Mouse (Mus musculus): ENCODE results near the gene Kif6.

Kif6 gene

GRCm38 (mm10) chr17:49792946-49793345 is 178.0 kb downstream of the Kif6 start:
- DNase-seq, result no peak

GRCm38 (mm10) chr17:49793965-49794364 is 179.0 kb downstream of the Kif6 start:
- no peak for DNase-seq

GRCm38 (mm10) chr17:49795241-49795640 is 180.3 kb downstream of the Kif6 start:
- DNase-seq, result no peak

- DNase-seq, result no peak
These were observed 181.2 kb downstream of the Kif6 start for GRCm38 (mm10) chr17:49796116-49796515.

- DNase-seq, result no peak
These were observed 184.2 kb downstream of the Kif6 start for GRCm38 (mm10) chr17:49799168-49799567.

- no peak for DNase-seq
These were observed 185.2 kb downstream of the Kif6 start for GRCm38 (mm10) chr17:49800157-49800556.

- no peak for DNase-seq
These were observed 192.5 kb downstream of the Kif6 start for GRCm38 (mm10) chr17:49807461-49807860.

- no peak for DNase-seq
These were observed 193.9 kb downstream of the Kif6 start for GRCm38 (mm10) chr17:49808712-49809343.

GRCm38 (mm10) chr17:49813893-49814640 is 199.1 kb downstream of the Kif6 start:
- DNase-seq, result peak; percentile 52 to 54

GRCm38 (mm10) chr17:49816067-49816565 is 201.2 kb downstream of the Kif6 start:
- peak; percentile 48 to 52 for DNase-seq

GRCm38 (mm10) chr17:49816703-49817102 is 201.8 kb downstream of the Kif6 start:
- DNase-seq, result no peak

- DNase-seq, result no peak
These were observed 205.3 kb downstream of the Kif6 start for GRCm38 (mm10) chr17:49820203-49820602.

GRCm38 (mm10) chr17:49824142-49824840 is 209.4 kb downstream of the Kif6 start:
- peak; percentile 88 to 91 for DNase-seq

- DNase-seq, result peak; percentile 70 to 72
These were observed 210.0 kb downstream of the Kif6 start for GRCm38 (mm10) chr17:49824841-49825450.

GRCm38 (mm10) chr17:49825831-49826230 is 210.9 kb downstream of the Kif6 start:
- peak; percentile 54 to 70 for DNase-seq

GRCm38 (mm10) chr17:49831745-49832144 is 216.8 kb downstream of the Kif6 start:
- no peak for DNase-seq

- DNase-seq, result no peak
These were observed 219.2 kb downstream of the Kif6 start for GRCm38 (mm10) chr17:49834044-49834545.

GRCm38 (mm10) chr17:49837417-49837816 is 222.5 kb downstream of the Kif6 start:
- no peak for DNase-seq

- DNase-seq, result no peak
These were observed 224.3 kb downstream of the Kif6 start for GRCm38 (mm10) chr17:49839243-49839642.

GRCm38 (mm10) chr17:49851210-49851609 is 236.3 kb downstream of the Kif6 start:
- no peak for DNase-seq

- peak in 1 of 2 experiments; percentile 41 for DNase-seq
These were observed 237.2 kb downstream of the Kif6 start for GRCm38 (mm10) chr17:49852183-49852582.

- no peak for DNase-seq
These were observed 240.8 kb downstream of the Kif6 start for GRCm38 (mm10) chr17:49855785-49856184.
